Mouse (Mus musculus): ENCODE results near the gene Fam71a. TPM values are rescaled to one million over a fixed set of nuclear protein-coding genes. Genes with fewer than 3 reads are reported as not detected.

Gene Fam71a
- polyA plus RNA-seq, 1 experiment from 2014 or later = not detected

- H3K4me1 ChIP-seq (replicated peaks) = peaks cover 14% of the 10 kb centered on the region; the same call in 1 of the 2 replicates
- H3K4me3 ChIP-seq = no peak overlapping the region
- no peaks in the 10 kb centered on the region for H3K36me3 ChIP-seq
- no peak overlapping the region for H3K9ac ChIP-seq
- no peak overlapping the region for H3K27ac ChIP-seq
- H3K4me2 ChIP-seq = no peak overlapping the region
- 65% methylated on average over 11 of the region's 11 CpGs for WGBS
- no peaks in the 10 kb centered on the region for H3K27me3 ChIP-seq
- H3K9me3 ChIP-seq (replicated peaks) = no peaks in the 10 kb centered on the region
- ATAC-seq (replicated peaks; ENCODE audit: insufficient number of reproducible peaks, insufficient read depth, low FRiP score, low read depth) = no peak
These were observed 48.9 kb downstream of the Fam71a start for GRCm38 (mm10) chr1:191115514-191116238.

- no peak for ATAC-seq (replicated peaks; ENCODE audit: insufficient number of reproducible peaks, insufficient read depth, low FRiP score, low read depth)
- H3K27me3 ChIP-seq = no peaks in the 10 kb centered on the region
- no peak overlapping the region for H3K27ac ChIP-seq
- H3K4me2 ChIP-seq = no peak overlapping the region
- H3K4me1 ChIP-seq (replicated peaks) = peaks cover 14% of the 10 kb centered on the region; the same call in 1 of the 2 replicates
- whole genome bisulfite sequencing = 62% methylated on average over 7 of the region's 7 CpGs
- H3K9ac ChIP-seq = no peak overlapping the region
- no peak overlapping the region for H3K4me3 ChIP-seq
- no peaks in the 10 kb centered on the region for H3K36me3 ChIP-seq
- H3K9me3 ChIP-seq (replicated peaks) = no peaks in the 10 kb centered on the region
These were observed 49.7 kb downstream of the Fam71a start for GRCm38 (mm10) chr1:191114868-191115267.

Other genes with a start within 250 kb of the Fam71a start
- gene Angel2, start 239.7 kb downstream of the Fam71a start, polyA plus RNA-seq (2015; fragmentation: Nextera tagmentation; extraction: Ambion mirVana) = 29.3 and 30.1 TPM in 2 replicates
- 44.5 and 45.9 TPM in 2 replicates for gene Vash2, start 185.5 kb downstream of the Fam71a start, polyA plus RNA-seq (2015; fragmentation: Nextera tagmentation; extraction: Ambion mirVana)
- gene Flvcr1, start 138.7 kb downstream of the Fam71a start, polyA plus RNA-seq (2015; fragmentation: Nextera tagmentation; extraction: Ambion mirVana) = 2.6 and 3.4 TPM in 2 replicates
- not detected in 2 replicates for gene Spata45, start 128.2 kb downstream of the Fam71a start, polyA plus RNA-seq (2015; fragmentation: Nextera tagmentation; extraction: Ambion mirVana)
- 16.9 and 20.2 TPM in 2 replicates for gene Tatdn3, start 101.9 kb downstream of the Fam71a start, polyA plus RNA-seq (2015; fragmentation: Nextera tagmentation; extraction: Ambion mirVana)
- 9.9 and 14.1 TPM in 2 replicates for gene Nsl1, start 101.8 kb downstream of the Fam71a start, polyA plus RNA-seq (2015; fragmentation: Nextera tagmentation; extraction: Ambion mirVana)
- 2.0 and 3.8 TPM in 2 replicates for gene Batf3, start 67.0 kb downstream of the Fam71a start, polyA plus RNA-seq (2015; fragmentation: Nextera tagmentation; extraction: Ambion mirVana)
- 14.0 and 14.3 TPM in 2 replicates for gene Atf3, start 53.2 kb upstream of the Fam71a start, polyA plus RNA-seq (2015; fragmentation: Nextera tagmentation; extraction: Ambion mirVana)
- 108 and 121 TPM in 2 replicates for gene Nenf, start 153.4 kb upstream of the Fam71a start, polyA plus RNA-seq (2015; fragmentation: Nextera tagmentation; extraction: Ambion mirVana)
- gene Tmem206, start 161.1 kb upstream of the Fam71a start, polyA plus RNA-seq (2015; fragmentation: Nextera tagmentation; extraction: Ambion mirVana) = 14.3 and 18.3 TPM in 2 replicates
- 31.1 and 36.4 TPM in 2 replicates for gene Ppp2r5a, start 238.5 kb upstream of the Fam71a start, polyA plus RNA-seq (2015; fragmentation: Nextera tagmentation; extraction: Ambion mirVana)

Data from heart, embryonic 15.5 days (tissue).